Mouse (Mus musculus): ENCODE measurements at regions not wholly inside any gene's neighbourhood (a gene's known extent, or its start where the extent isn't known, plus 50 kb on each side); places are given as distances from the start of the nearest gene placed in this dataset.
A peak's percentile ranks its signal among the peaks of the same experiment; 100 is the strongest.
"Not testable (repeated sequence)": the region's sequence is repeated elsewhere in the genome, so short reads cannot be mapped to it uniquely, and the experiment has no call there.

DNA sequence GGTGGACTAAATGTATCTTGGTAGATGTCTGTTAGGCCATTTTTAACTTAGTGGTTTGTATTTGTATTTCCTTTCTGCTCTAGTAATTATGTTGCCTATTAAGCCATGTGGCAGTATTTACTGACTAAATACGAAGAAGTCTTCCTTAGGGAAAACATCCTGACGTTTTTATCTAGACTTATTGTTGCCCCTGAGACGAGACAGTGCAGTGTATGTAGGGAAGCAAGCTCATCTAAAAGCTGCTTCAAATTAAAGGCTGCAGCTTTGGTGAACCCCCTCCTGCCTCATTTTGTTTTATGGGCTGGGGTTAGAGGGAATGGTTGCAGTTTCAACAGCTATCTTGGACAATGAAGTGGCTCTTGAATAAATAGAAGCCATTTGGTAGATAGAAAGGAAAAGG, 54.6 kb upstream of the C1galt1 start:
- no peak for DNase-seq (ENCODE audit: low spot score)

DNA sequence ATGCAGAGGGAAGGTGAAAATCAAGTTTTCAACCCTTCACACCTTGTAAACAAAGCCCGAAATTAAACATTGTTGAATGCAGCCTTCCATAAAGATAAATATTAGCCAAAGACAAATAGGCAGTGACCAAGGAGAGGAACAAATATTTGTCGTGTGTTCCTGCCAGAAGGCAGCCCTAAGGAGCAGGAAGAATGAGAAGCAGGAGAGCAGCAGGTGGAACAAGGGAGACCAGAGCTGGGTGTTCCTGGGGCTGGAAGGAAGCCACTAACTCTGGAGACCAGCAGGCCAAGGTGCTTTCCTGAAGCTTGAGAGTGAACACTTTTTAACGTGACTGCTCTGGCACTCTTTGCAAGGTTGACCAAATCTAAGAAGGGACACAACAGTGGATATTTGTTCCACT, 55.6 kb upstream of the C1galt1 start:
- no peak for DNase-seq (ENCODE audit: low spot score)

DNA sequence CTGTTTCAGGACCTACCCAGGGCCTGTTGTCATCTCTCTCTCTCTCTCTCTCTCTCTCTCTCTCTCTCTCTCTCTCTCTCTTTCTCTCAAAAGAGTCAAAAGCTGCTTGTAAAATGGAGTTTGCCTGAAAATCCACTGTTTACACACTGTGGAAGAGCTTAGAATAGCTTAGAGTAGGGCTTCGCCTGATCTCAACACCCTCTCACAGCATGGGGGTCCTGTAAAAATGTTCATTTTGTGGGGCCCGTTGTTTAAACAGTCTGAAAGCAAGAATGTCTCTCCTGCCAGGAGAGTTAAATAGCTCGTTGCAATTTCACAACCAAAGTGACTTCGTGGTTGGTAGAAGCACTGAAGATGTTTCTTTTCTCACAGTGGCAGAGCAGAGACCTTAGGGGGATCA, 59.2 kb upstream of the C1galt1 start:
- DNase-seq (ENCODE audit: low spot score) = no peak

DNA sequence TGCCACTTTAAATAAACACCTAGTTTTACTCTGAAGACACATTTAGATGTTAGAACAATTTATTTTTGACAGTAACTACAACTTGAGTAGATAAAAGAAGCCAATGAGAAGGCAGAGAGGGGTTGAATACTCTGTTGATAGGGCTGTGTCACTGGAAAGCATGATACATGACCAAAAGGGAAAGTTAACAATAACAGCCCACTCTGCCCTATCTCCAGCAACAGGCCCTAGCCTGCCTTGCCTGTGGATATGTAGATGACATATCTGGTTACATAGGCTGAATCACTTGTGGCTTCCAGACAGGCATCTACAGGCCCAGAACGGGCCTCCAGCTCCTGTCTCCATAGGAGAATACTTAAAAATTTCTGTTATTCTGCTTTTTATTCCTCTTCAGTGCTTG, 61.6 kb upstream of the C1galt1 start:
- DNase-seq (ENCODE audit: low spot score) = no peak

DNA sequence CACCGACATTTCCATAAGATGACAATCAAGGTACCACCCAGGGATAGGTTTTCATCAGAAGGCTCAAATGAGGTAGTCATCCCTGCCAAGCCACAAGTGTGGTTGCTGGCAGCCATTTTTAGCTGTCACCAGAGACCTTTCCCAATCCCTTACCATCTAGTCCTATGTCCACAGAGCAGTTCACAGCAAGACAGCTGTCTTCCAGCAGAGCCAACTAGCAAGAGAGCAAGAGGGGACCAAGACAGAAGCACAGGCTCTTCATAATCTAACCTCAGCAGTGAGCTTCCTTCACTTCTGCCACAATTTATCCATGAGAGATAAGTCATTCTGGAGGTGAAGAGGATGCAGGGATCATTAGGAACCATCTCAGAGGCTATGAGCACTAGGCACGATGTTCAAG, 64.7 kb upstream of the C1galt1 start:
- no peak for DNase-seq (ENCODE audit: low spot score)

DNA sequence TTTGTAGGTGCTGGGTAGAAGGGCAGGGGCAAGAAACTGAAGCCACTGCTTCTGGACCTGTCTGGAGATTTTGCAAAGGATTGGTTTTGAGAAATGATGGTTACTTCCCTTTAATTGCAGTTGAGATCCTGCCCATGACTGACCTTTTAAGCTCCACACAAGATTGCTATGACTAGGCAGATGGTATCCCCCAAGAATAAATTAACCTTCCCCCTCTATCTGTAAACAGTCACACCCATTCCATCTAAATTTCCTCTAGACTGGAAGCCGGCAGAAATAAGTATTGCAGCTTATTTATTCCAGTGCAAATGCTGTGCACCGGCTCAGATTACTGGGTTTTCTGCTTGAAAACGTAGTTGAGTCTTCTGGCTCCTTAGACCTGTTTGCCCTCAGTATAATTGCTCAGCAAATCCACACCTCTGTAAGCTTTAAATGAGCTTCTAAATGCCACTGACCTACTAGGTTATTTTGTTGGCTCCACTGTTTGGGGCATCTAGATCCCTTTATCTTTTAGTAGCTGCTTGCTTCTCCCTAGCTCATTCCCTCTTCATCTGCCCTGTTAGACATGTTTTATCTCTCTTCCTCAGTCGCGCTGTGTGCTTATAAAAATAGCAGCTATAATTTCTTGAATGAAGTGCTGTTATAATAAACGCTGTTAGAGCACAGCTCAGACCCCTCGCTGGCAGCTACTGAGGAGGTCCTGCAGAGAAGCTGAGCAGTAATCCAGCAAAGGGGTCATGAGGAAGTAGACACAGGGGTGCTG, 65.8 kb upstream of the C1galt1 start:
- no peak for DNase-seq (ENCODE audit: low spot score)

DNA sequence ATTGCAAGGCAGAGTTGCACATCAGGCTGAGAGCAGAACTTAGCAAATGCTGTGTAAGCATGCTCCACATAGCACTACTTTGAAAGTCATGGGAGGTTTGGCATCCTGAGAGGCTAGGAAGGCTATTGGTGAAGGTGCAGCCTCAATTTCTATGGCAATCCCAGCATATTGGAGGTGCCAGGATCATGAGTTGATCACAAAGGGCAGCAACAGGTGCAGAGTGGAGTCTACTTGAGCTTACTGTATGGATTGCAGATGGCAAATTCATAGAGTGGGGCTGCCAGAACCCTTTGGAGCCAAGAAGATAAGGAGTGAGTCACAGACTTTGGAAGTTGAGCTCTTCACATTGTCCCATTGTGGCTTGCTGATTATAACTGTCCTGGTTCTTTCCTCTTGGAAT, 75.4 kb upstream of the Asns start:
- peak; percentile 10 for DNase-seq (ENCODE audit: low spot score)

DNA sequence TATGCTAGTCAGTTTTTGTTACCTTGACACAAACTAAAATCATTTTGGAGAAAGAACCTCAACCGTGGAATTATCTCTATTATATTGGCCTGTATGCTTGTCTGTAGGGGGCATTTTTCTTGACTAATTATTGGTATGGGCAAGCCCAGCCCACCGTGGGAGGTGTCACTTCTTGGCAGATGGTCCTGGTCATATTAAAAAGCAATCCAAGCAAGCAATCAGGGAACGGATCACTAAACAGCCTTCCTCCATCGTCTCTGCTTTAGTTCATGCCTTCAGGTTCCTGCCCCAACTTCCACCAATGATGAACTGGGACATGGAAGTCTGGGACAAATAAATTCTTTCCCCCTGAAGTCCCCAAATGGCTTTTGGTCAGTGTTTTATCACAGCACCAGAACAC, 74.6 kb upstream of the Asns start:
- no peak for DNase-seq (ENCODE audit: low spot score)

DNA sequence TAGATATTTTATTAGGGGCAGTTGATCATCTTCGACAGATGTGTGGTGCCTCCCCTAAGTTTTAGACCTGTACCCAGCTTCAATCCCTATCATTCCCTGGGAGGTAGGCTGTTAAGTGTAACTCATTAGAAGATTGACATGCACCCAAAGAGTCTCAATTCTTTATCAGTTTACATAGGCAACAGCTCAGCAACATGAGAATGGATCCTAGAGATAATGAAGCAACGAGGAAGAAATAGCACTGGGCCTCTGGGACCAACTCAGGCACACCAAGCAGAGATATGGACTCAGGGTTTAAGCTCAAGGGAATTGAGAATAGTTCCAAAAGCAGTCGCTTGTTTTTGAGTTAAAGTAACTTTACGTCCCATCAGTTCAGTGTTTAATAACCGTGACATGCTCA, 66.3 kb upstream of the Asns start:
- DNase-seq (ENCODE audit: low spot score) = no peak

DNA sequence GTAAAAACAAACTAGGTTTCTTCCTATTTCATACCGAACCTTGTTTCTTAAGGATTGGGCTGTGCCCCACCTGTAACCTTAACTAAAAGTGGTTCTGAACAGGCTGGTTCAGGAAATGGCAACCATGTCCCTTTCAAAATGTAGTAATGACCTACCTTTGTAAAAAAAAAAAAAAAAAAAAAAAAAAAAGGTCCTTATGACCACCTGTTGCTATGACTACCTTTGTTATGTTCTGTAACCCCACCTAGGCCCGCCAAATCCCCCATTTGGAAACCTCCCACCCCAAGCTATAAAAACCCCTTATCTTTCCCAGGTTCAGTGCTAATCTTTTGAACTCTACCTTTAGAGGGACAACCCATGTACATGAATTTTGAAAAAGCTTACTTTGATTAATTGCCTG, 60.8 kb upstream of the Asns start:
- DNase-seq (ENCODE audit: low spot score) = no peak

DNA sequence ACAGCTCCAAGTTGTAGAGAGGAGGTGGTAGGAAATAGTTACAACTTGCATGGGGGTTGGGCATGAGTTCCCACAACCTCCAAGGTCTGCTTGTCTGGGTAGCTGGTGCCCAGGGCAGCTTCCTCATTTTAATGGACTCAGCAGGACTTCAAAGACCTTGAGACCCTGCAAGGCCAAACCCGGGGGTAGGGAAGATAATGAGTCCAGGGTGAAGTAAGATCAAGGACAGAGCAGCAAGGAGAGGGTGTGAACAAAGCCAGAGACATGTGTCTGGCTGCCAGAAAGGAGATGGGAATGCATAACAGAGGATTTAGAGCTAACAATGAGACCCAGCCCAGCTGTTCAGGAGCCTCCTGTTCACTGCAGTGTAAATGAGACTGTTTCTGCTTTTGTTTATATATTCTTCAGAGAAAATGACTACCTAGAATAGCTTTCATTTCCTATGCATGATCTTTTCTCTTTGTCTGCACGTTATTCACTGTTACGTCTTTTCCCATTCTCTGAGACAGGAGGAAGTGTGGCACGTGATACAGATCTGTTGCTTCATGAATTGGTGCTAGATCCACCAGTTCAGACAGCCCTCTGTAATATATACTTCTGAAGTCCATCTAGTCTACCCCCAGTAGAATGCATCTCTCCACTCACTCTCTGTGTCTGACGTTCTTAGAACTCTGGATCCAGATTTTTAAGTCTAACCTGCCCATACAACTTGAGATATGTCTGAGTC, 60.0 kb upstream of the Asns start:
- DNase-seq (ENCODE audit: low spot score) = no peak

DNA sequence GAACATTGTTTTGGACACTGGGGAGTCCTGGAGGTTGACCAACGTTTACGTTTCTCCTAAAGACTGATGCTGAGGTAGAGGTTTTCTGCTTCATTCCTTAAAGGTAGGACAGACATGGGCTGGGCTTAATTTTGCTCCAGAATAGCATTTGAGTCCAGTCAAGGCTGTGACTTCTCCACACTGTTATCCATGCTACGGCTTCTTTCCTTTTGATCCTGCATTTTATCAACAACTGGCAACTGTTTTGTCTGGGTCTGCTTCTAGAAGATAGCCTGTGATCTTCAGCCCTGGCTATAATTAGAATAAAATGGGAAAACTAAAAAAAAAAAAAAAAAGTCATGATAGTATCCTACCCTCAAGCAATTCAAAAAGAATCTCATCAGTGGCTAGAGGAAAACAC, 55.5 kb upstream of the Asns start:
- DNase-seq (ENCODE audit: low spot score) = no peak

DNA sequence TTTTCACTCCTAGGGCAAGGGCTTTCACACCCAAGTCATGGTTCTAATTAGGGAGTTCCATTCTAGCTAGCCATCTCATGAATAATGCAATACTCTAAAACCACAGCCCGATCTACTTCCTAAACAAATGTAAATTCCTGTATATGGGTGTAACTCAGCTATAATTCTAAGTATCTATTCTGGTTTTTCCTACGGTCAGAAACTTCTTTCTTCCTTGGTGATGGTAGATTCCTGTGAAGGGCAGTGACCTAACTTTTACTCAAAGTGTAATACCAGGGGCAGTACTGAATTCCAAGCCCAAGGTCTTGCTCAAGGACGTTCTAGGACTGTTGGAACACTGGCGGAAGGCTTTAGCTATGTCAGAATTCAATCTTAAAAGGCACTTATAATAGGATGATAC, 51.2 kb upstream of the Asns start:
- not testable (repeated sequence) for DNase-seq (ENCODE audit: low spot score)

Data from heart, adult 8-10 months (tissue).